Mouse (Mus musculus) mouse embryonic stem cell (cell line): ENCODE measurements around the gene Prss33.
"Not testable (repeated sequence)": the region's sequence is repeated elsewhere in the genome, so short reads cannot be mapped to it uniquely, and the experiment has no call there.

Experiments used
- in situ Hi-C, 2 experiments: fragments of 300-500 bp; cut with MboI; formaldehyde crosslinking; loops; 1 replicate in 1 of 2; 3 replicates in 1 of 2; pipeline ENCODE4 v1.14.3; 2019 to 2020; ENCODE audit warnings: low sequenced_read_pairs in 2 of 2, low pct_unique_long_range_greater_than_20kb in 1 of 2, mixed read lengths in 1 of 2; ENCODE audit not compliant: unreplicated experiment in 1 of 2

Gene Prss33

GRCm38 (mm10) chr17:23836006-23836575 is at the start of gene Prss33:
TSS of gene Prss33 (minus strand) at chr17:23836056.
- in situ Hi-C loops, result loop anchor here in 1 of 2 experiments (5.0 kb wide), 1 partner anchor 54 kb away; no protein-coding TSS in a partner anchor

GRCm38 (mm10) chr17:23880576-23880975 is 44.7 kb upstream of the Prss33 start, which contains the start of the genes Dcpp1 and Dcpp2:
TSS of gene Dcpp1 (plus strand) at chr17:23880876.
TSS of gene Dcpp2 (plus strand) at chr17:23880880.
- in situ Hi-C loops, result not testable (repeated sequence)

- in situ Hi-C loops, result no loop called here
Measured at GRCm38 (mm10) chr17:23877166-23877565, 41.3 kb upstream of the Prss33 start.

- in situ Hi-C loops, result no loop called here
Measured at GRCm38 (mm10) chr17:23876741-23877140, 40.9 kb upstream of the Prss33 start.

GRCm38 (mm10) chr17:23873884-23874856 is 38.3 kb upstream of the Prss33 start:
- in situ Hi-C loops, result loop anchor here in 1 of 2 experiments (25.0 kb wide), 1 partner anchor 413 kb away; no protein-coding TSS in a partner anchor

GRCm38 (mm10) chr17:23868513-23868912 is 32.7 kb upstream of the Prss33 start:
- in situ Hi-C loops, result loop anchor here in 1 of 2 experiments (25.0 kb wide), 1 partner anchor 419 kb away; no protein-coding TSS in a partner anchor

GRCm38 (mm10) chr17:23867756-23868155 is 31.9 kb upstream of the Prss33 start, which contains the start of gene Prss21:
TSS of gene Prss21 (plus strand) at chr17:23868056.
- in situ Hi-C loops, result loop anchor here in 1 of 2 experiments (25.0 kb wide), 1 partner anchor 420 kb away; no protein-coding TSS in a partner anchor

- in situ Hi-C loops, result loop anchor here in 1 of 2 experiments (25.0 kb wide), 1 partner anchor 424 kb away; no protein-coding TSS in a partner anchor
Measured at GRCm38 (mm10) chr17:23862926-23863325, 27.1 kb upstream of the Prss33 start.

GRCm38 (mm10) chr17:23857913-23858312 is 22.1 kb upstream of the Prss33 start:
- in situ Hi-C loops, result loop anchor here (5.0 to 25.0 kb wide), 3 partner anchors 99 to 429 kb away; partner anchors contain the start of gene Sbpl (in 1 of the 2)

- in situ Hi-C loops, result loop anchor here (5.0 to 25.0 kb wide), 3 partner anchors 100 to 430 kb away; partner anchors contain the start of gene Sbpl (in 1 of the 2)
Measured at GRCm38 (mm10) chr17:23857193-23857592, 21.3 kb upstream of the Prss33 start.

GRCm38 (mm10) chr17:23854229-23854765 is 18.4 kb upstream of the Prss33 start:
- in situ Hi-C loops, result loop anchor here in 1 of 2 experiments (25.0 kb wide), 1 partner anchor 433 kb away; no protein-coding TSS in a partner anchor

GRCm38 (mm10) chr17:23853292-23853691 is 17.4 kb upstream of the Prss33 start:
- in situ Hi-C loops, result loop anchor here in 1 of 2 experiments (25.0 kb wide), 1 partner anchor 434 kb away; no protein-coding TSS in a partner anchor

GRCm38 (mm10) chr17:23850853-23851749 is 15.2 kb upstream of the Prss33 start:
- in situ Hi-C loops, result loop anchor here in 1 of 2 experiments (25.0 kb wide), 1 partner anchor 436 kb away; no protein-coding TSS in a partner anchor

GRCm38 (mm10) chr17:23850028-23850427 is 14.2 kb upstream of the Prss33 start:
- in situ Hi-C loops, result loop anchor here in 1 of 2 experiments (25.0 kb wide), 1 partner anchor 437 kb away; no protein-coding TSS in a partner anchor

GRCm38 (mm10) chr17:23843812-23844273 is 8.0 kb upstream of the Prss33 start, which contains the start of the genes Prss32 and Prss41:
TSS of gene Prss32 (plus strand) at chr17:23843855.
TSS of gene Prss41 (minus strand) at chr17:23844172.
- in situ Hi-C loops, result no loop called here

GRCm38 (mm10) chr17:23843141-23843811 is 7.4 kb upstream of the Prss33 start:
- in situ Hi-C loops, result no loop called here
